Mouse (Mus musculus) olfactory bulb, adult 2 months (tissue): ENCODE measurements around the gene Arhgap17.

Source experiments
- CTCF ChIP-seq: fragments of 200-500 bp; IDR thresholded peaks from 2 replicates; pipeline ENCODE4 v1.5.1; 2012; ENCODE audit warnings: low read depth, mild to moderate bottlenecking, low read length, moderate library complexity; ENCODE audit not compliant: insufficient read depth
- POLR2A ChIP-seq: fragments of 200-500 bp; IDR thresholded peaks from 2 replicates; pipeline ENCODE4 v1.6.1; 2012; ENCODE audit warnings: mild to moderate bottlenecking, low read depth, low read length, moderate library complexity; ENCODE audit not compliant: insufficient read depth

DNA sequence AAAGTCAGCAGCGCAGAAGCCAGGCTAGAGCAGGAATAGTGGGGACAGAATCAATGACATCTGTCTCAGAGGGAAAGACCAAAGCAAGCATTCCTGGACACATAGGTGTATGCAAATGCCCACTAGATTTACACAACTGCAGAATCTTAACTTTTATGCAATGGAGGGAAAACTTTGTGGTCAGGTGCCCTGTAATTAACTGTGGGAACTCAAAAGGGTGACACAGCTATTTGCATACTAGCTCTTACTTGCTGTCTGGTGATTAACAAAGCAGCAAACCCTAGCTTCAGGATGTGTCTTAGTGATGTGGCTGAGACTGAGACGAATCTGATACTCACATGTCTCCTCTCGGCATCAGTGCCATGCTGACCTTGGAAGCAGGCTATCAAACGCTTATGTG lies 42.8 kb downstream of the Arhgap17 start:
- TF ChIP-seq CTCF (no peak), POLR2A (no peak)
